Mouse (Mus musculus) kidney, postnatal 4 days (tissue): ENCODE measurements around the gene 4930407I10Rik.

Experiments used
- DNase-seq, 2 experiments: peaks; one replicate each; pipeline ENCODE4 v3.0.0; 2021; ENCODE audit warnings: mixed read lengths in 2 of 2

The 4930407I10Rik gene

DNA sequence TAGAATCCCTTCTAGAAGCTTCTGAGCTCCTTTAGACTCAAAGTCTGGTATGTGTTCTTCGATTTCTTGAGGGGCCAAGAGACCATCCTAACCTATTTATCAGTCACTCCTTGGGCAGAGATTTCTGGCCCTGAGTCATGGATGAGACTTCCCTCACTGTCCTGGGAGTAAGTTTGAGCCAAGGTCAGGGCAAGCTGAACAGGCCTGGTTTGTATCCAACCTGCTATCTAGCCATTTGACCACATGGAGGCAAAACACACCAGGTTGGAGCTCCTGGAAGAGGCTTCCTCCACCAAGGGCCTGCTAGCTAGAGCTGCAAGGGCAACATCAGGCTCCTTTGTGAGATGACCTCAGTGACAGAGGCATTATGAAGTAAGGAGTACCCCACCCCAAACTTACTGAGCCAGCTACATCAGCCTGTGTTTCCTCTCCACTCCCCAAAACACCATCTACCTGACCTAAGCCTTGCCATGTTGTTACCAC is at the start of gene 4930407I10Rik:
Gene 4930407I10Rik, plus strand, starts transcription at position 433 of the 483 bp plus-strand sequence.
- DNase-seq = no peak

DNA sequence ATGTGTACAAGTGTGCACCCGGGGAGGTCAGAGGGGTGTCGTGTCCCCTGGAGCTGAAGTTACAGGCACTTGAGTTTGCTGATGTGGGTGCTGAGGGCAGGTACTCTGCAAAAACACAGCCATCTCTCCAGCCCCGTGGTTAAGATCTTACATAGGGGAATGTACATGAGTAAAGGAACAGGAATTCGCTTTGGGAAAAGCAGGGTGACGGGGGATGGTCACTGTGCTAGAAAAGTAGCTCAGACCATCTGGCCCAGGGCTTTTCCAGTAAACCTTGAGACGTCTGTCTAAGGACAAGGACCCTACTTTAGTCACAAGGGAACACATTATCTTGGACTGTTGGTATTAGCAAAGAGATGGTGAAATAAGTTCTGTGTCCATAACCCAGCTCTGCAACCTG is 47.0 kb upstream of the 4930407I10Rik start:
- no peak for DNase-seq

DNA sequence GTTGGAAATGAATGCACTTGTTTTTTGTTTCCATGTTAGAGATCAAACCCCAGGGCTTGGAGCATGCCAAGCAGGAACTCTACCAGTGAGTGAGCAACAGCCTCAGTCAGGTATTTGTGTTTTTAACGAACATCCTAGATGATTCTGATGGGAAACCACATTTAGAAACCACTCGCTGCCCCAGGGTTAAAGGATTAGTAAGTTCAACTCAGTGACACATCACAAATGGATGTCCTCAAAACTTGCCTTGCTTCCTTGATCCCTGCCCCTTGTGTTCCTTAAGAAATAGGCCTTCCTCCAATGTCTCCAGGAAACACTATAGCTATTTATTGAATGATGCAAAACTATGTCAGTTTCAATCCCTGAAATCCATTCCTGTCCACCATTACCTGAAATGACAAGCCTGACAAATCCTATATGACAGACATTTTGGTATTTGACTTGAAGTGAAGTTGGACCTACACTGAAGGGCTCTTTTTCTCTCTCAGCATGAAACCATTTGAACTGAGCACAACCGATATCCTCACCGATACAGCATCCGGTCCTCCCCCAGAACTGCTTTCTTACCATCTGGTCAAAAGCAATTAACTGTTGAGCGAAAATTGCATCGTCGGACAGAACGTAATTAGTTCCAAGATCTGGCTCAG is 44.1 kb upstream of the 4930407I10Rik start:
- no peak for DNase-seq

DNA sequence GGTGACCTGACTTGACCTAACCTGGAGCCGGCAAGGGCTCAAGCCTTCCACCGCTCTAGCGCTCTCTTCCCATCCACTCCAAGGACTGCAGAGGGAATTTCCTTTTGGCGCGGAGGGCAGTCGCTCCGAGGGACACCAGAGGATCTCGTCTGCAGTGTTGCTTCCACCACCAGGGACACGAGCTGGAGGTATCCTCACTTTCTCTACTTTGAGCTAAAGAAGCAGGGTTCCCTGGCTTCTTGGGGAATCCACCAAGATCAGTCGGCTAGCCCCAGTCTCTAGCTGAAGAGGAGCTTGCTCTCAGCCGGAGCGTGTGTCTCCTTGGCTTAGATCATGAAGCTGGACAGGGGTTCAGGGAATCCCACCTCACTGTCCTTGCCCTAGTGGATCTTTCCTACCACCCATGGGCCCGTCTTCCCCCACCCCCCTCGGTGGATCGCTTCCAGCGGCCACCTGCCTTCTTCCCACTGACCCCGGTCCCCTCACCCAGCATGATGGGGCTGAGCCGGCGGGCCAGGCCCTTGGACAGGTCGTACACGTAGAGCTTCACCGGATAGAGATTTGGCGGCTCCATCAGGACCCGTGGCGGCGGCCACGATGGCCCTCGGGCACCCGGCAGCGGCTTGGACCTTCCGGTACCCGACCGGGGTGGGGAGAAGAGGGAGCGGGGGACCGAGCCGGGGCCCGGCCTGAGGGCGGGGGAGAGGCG is 43.4 kb upstream of the 4930407I10Rik start:
- DNase-seq = peak; percentile 48 to 64

DNA sequence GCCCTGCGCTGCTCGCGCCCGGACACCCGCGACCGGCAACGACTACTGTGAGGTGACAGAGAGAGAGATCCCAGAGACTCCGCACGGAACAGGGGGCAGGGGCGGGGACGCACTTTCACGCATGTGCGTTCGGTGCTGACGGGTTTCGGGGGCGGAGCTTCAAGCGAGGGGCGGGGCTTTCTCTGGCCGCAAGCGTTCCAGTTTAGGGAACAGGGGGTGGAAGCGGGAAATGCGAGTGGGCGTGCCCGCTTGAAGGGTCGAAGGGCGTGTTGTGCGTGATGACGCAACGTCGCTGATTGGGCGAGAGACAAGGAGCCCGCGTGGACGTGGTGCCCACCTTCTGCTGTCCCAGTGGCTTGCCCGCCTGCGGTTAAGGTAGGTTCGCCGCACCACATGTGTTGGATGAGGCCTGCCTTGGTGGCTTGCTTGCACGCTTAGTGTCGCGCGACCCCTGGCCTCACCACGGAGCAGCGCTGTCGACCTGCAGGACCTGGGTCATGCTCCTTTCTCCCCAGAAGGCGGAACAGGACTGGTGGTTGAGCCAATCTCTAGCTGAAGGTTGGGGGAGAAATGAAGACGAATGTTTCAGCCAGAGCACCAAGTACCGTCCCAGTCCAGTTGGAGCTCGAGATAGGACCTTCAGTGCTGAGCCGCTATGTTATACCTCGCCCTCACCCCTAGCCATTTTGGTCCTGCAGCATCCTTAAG is 42.7 kb upstream of the 4930407I10Rik start:
- DNase-seq = peak; percentile 100

DNA sequence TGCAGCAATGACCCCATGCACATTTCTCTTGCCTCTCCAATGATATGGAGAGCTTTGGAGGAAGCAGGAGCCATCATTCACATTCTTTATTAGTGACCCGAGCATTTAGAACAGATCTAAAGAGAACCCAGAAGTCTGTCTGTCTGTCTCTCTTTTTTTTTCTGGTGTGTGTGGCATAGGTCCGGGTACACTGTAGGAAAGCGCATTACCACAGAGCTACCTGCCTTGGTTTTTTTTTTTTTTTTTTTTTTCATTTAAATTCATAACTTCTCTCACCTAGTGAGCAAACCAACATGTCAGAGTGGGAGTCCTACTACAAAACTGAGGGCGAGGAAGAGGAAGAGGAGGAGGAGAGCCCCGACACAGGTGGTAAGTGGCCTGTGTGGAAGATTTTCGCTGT is 42.1 kb upstream of the 4930407I10Rik start:
- DNase-seq = no peak

DNA sequence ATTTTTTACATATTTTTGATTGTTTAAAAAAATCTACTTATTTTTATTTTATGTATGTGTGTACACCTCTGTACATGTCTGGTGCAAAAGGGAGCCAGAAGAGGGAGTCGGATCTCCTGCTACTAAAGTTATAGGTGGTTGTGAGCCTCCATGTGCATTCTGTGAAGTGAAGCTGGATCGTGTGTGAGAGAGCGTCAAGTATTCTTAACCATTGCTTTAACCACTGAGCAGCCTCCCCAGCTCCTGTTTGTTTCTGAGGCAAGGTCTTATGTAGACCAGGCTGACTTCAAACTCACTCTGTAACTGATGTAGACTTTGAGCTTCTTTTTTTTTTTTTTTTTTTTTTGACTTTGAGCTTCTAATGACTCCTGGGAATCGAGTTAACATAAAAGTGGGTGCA is 41.5 kb upstream of the 4930407I10Rik start:
- DNase-seq = no peak

DNA sequence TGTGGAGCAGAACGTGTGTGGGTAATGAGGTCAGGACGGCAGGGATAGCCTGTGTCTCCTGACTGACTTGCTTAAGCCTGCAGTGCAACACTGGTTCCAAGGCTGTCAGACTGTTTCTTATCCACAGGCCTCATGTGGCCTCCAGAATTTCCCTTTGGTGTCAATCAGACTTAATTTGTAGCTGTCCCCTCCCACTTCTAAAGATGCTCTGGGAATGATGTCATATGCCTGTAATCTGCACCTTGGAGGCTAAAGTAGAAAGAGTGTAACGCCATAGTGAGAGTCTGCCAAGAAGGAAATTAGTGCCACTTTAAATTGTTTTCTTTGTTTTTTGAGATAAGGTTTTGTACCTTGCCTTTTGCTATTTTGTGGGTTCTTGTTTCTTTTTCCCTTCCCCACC is 39.7 kb upstream of the 4930407I10Rik start:
- DNase-seq = no peak

DNA sequence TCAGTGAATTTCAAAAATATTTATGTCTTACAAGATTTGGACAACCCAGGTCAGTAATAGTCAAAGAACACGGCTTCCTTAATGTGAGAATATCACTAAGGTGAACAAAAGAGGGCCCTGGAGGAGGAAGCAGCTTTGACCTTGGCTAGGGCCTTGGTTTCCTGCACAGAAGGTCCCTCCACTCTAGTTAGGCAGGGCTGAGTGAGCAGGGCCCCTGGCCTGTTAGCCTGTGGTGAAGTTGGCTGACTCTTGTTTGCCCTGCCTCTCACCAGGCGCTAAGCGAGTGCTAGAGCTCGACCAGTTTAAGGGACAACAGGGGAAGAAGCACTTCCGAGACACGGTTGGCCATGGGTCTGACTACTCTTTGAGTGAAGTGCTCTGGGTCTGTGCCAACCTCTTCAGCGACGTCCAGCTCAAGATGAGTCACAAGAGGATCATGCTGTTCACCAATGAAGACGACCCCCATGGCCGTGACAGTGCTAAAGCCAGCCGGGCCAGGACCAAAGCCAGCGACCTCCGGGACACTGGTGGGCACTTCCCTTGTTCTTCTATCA is 36.3 kb upstream of the 4930407I10Rik start:
- DNase-seq = no peak

DNA sequence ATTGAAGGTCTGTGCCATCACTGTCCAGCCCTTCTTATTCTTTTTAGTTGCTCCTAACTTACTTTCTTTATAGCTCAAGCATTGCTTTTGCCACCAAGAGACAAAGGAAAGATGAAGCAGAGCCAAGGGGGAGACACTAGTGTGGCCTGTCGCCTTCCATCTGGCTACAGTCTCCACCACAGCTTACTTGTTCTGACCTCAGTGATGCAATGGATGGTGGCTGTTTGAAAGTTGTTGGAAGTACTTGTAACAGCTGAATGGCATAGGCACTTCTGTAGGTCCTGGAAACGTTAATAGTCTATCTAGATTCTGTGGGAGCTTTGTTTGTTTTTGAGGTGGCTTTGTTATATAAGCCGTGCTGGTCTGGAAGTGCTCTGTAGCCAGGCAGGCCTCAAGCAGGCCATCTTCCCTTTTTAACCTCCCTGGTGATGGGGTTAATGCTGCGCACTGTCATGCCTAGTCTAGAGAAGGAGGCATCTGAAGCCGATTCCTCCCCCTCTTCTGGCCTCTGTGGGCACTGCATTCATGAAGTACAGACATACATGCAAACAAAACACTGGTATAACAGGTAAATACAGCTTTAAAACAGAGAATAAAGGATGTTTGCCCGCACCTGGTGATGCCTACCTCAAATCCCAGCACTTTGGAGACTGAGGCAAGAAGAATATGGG is 34.9 kb upstream of the 4930407I10Rik start:
- no peak for DNase-seq

DNA sequence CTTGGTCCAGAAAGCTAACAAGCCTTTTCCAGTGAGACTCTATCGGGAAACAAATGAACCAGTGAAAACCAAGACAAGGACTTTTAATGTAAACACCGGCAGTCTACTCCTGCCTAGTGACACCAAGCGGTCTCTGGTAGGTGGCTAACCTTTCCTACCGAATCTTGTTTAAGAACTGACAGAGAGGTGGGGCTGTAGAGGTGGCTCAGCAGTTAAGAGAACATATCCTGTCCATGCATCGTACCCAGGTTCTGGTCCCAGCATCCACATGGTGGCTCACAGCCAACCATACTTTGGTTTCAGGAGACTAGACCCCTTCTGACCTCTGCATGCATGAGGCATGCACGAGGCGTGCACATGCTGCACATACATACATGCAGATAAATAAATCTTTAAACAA is 31.7 kb upstream of the 4930407I10Rik start:
- no peak for DNase-seq

DNA sequence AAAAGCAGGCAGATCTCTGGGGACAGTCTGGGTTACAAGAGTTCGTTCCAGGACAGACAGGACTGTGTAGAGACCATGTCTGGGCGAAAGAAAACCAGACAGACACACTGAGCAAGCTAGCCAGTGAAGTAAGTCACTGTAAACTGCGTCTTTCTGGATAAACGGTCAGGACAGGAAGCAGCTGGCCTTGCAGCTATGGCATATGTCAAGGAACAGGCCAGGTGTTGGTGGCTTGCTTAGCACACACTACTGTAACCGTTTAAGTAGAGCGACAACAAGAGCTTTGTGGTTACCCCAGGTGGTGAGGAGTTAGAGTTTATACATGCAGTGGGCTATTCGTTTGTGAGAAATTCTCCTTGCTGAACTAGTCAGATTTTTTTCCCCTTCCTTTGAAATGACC is 31.2 kb upstream of the 4930407I10Rik start:
- no peak for DNase-seq

DNA sequence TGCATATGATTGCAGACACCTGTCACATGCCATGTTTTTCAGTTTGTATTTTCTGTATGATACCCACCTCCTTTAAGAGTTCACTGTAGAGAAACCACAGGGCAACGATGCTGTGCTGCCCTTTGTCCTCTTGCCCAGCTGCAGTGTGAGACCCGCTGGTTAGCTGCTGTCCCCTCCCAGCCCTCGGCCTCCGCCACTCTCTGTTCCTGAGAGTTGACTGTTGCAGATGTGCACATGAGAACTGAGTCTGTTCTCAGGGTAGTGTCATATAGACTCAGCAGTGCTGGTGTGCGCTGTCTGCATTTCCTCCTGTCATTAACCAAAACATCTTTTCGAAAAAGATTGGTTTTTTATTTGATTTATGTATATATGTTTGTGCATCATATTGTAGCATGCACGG is 26.6 kb upstream of the 4930407I10Rik start:
- no peak for DNase-seq

DNA sequence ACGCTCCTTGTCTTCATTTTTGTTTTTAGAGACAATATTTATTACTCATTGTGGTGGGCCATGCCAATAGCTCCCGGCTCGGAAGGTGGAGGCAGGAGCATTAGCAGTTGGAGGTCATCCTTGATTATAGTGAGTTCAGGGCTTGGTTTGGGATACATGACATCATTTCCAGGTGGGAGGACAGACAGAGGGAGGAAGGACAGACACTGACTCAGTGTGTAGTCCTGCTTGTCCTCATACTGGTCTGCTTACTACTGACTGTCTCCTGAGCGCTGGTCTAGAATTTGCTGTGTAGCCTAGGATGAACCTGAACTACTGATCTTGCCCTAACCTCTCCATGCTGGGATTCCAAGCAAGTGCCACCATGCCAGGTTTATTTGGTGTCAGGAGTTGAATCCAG is 25.2 kb upstream of the 4930407I10Rik start, which contains the start of gene Desi1:
Gene Desi1, minus strand, starts transcription at position 101 of the 400 bp plus-strand sequence.
- no peak for DNase-seq

DNA sequence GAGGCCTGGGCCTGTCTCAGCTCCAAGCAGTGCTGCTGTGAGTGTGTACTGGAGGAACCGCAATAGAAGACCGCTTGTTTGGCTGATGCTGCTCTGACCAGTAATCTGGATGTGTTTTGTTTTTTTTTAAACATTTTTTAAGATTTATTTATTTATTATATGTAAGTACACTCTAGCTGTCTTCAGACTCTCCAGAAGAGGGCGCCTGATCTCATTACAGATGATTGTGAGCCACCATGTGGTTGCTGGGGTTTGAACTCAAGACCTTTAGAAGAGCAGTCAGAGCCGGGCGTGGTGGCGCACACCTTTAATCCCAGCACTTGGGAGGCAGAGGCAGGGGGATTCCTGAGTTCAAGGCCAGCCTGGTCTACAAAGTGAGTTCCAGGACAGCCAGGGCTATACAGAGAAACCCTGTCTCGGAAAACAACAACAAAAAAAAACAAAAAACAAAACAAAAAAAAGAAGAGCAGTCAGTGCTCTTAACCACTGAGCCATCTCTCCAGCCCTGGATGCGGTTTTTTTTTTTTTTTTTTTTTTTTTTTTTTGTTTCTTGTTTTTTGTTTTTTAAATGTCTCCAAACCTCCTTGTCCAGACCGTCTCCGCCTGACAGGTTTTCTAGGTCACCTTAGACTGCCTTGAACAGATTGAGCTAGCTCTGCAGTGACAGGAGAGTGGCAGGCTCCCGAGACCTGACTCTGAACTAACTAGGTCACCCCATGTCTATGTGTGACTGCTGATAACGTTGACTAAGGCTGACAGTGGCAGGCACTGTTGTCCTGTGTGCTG is 22.9 kb upstream of the 4930407I10Rik start:
- peak; percentile 25 to 37 for DNase-seq

DNA sequence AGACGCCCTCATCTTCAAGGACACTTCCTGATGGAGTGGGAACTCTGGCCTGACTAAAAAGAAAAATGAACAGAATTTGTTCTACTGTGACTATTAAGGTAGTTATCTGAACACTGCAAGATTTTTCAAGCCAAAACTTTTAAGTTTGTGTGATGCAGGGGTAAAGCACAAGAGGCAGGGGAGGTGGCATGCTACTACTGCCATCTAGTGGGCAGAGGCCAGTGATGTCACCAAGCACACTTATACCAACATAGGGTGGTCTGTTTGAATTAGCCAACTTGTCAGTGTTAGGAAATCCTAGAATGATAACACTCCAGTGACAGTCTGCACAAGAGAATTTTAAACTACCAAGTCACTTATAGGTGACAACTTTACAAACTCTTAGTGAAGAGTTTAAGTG is 18.3 kb upstream of the 4930407I10Rik start:
- DNase-seq = peak; percentile 55 to 70

DNA sequence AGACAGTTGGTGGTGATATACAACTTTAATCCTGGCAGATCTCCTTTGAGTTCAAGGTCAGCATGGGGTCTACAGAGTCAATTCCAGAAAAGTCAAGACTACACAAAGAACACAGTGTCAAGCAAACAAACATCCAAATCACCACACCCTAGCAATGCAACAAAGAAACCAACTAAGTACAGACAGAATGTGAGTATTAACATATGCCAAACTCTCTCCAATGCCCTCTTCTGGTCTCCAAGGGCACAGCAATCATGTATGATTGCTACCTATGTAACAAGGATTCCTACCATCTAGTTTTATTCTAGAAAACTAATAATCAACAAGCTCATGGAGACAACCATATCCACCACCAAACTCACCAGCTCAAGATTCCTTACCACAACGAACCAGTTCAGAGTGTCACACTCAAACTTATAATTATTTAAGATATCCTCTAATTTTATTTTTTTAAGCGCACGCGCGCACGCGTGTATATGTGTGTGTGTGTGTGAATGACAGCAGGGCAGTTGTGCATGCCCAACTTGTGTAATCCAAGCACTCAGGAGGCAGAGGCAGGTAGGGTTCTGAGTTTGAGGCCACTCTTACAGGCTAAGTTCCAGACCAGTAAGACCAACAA is 14.7 kb upstream of the 4930407I10Rik start:
- peak; percentile 12 to 25 for DNase-seq

DNA sequence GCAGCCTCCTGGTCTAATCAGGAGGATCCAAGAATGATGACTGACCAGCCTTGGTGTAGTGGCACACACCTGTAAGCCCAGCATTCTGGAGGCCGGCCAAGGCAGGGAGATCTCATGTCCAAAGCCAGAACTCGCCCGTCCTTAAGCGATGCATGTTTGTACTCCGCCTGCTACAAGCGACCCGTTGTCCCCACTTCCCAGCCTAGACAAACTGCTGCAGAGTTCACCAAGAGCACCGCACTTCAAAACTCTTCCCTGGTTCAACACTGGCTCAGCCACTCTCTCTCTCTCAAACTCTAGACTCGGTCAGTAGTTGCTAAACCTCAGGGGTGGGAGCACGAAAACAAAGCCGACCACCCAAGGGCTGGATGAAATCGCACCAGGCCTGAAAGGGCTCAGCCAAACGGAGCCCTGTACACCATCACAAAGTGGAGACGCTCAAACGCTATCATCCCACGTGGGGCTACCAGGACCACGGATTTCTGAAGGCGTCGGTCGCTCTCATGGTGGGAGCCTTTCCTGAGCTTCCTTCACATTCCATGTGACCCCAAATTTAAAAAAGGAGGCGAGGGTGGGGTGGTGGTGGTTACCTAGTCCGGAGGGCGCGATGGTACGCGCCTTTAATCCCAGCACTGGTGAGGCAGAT is 12.6 kb upstream of the 4930407I10Rik start:
- peak; percentile 24 to 37 for DNase-seq

DNA sequence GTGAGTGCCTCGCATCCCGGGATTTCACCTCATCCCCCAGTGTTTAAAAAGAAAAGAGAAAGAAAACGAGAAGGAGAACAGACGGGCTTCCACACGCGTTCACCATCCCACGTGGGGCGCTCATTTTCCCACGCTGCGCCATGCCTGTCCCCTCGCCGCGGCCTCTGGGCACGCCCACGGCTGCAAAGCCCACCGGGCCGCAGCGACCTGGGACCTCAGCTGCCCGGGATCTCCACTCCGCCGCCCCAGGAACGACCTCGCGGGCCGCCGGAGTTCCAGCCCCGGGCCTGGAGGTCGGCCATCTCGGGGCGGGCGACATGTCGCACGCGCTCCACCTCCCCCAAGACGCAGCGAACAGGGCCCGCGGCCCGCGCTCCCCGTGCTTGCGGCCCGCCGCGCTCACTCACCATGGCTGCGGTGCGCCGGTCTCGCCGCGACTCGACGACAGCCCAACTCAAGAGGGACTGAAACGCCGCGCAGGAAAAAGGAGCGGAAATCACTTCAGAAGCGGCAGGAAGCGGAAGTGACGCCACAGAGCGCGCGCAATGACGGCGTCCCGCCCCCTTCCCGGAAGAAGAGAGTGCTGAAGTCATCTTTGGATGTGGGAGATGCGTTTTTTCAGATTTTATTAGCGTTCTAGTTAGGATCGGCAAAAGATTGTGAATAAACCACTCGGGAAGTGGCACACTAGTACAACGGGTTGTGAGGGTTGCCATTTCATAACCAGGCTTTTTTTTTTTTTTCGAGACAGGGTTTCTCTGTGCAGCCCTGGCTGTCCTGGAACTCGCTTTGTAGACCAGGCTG is 11.7 kb upstream of the 4930407I10Rik start, which contains the start of gene Snu13:
Gene Snu13, minus strand, starts transcription at position 519 of the 804 bp plus-strand sequence.
- peak; percentile 96 for DNase-seq

DNA sequence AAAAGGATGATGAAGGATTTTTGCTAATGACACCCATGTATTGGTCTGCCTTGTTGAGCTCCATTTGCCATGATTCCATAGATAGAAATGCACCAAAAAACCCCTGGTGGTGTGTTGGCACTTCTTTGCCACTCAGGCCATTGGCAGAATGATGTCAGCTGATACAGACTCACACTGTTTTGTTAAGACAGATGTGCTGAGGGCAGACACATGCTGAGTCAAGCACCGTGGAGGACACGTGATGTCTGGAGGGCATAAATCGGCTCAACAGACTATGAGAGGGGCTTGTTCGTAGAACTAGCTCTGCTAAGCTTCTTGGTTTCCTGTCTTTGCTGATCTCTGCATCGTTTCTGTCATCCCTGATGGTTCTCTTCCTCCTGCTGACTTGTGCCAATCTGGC is 6.4 kb upstream of the 4930407I10Rik start:
- DNase-seq = no peak
